Mouse (Mus musculus) CD8-positive naive resting alpha-beta T cell, adult 2 months (primary cell): ENCODE data around the gene Fam189a2.

Source experiments
- DNase-seq, 2 experiments: peaks; one replicate each; pipeline ENCODE4 v3.0.0; 2022; ENCODE audit warnings: low read depth in 2 of 2, low spot score in 2 of 2

Gene Fam189a2

GRCm38 (mm10) chr19:23972881-23973649 is 57.8 kb downstream of the Fam189a2 start:
- no peak for DNase-seq

DNA sequence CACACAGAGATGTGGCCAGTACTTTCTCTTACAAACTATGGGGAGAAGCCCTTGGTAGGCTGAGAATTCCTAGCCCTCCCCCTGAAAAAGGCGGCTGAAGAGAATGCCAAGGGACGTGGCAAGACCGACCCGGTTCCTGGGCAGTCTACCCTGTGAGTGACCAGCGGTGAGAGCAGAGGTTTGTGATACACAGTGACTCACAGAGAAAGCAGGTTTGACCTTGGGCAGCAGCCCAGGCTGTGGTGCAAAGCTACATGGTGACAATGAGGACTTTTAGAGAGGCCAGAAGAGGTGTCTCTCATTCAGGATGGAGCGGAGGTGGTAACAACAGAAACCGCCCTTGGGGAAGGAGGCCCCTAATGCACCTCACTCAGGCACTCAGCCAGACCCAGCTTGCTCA is 59.4 kb downstream of the Fam189a2 start:
- DNase-seq, result no peak

- no peak for DNase-seq
These were observed 60.4 kb downstream of the Fam189a2 start for GRCm38 (mm10) chr19:23970374-23970773.

GRCm38 (mm10) chr19:23968862-23969225 is 62.0 kb downstream of the Fam189a2 start:
- no peak for DNase-seq

GRCm38 (mm10) chr19:23968125-23968861 is 62.5 kb downstream of the Fam189a2 start:
- no peak for DNase-seq

DNA sequence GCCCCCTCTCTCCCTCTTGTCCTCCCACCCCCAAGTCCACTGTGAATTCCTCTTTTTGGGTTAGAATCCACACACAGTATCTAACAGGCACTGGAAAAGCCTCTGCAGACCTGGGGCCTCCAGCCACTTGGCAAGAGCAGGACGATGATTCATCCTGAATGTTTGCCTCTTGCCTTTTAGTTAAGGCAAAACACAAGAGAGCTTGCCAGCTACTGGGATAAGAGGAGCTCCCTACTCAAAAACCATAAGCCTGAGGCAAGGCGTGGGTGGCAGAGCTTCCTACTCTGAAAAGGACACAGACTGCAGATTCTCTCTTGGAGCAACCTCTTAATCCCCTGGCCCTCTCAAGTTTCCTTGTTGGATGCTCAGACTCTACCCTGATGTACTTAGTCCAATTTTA is 63.7 kb downstream of the Fam189a2 start:
- DNase-seq, result no peak

- no peak for DNase-seq
These were observed 64.4 kb downstream of the Fam189a2 start for GRCm38 (mm10) chr19:23966376-23966775.

- no peak for DNase-seq
These were observed 66.4 kb downstream of the Fam189a2 start for GRCm38 (mm10) chr19:23964401-23964910.

GRCm38 (mm10) chr19:23961516-23961915 is 69.3 kb downstream of the Fam189a2 start:
- DNase-seq, result no peak

GRCm38 (mm10) chr19:23960831-23961447 is 69.9 kb downstream of the Fam189a2 start:
- no peak for DNase-seq

DNA sequence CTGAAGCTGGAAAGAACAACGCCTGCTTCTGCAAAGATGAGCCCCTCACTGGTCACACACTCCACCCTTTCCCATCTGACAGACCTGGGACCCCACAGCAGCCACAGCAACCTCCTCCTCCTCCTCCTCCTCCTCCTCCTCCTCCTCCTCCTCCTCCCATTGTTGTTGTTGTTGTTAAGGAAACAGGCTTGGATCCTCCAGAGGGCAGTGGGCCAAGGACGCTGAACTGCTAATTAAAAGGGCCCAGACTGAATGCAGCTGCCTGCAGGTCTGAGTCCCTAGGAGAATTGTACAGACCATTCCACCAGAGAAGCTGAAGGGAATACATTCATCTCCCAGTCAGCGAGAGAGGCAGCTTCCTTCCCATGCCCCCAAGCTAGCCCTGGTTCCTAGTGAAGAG is 70.5 kb downstream of the Fam189a2 start:
- DNase-seq, result no peak

GRCm38 (mm10) chr19:23959870-23960269 is 70.9 kb downstream of the Fam189a2 start:
- no peak for DNase-seq

- no peak for DNase-seq
These were observed 71.9 kb downstream of the Fam189a2 start for GRCm38 (mm10) chr19:23958925-23959324.

GRCm38 (mm10) chr19:23957563-23957962 is 73.3 kb downstream of the Fam189a2 start:
- no peak for DNase-seq

- DNase-seq, result no peak
These were observed 74.4 kb downstream of the Fam189a2 start for GRCm38 (mm10) chr19:23956299-23956975.

DNA sequence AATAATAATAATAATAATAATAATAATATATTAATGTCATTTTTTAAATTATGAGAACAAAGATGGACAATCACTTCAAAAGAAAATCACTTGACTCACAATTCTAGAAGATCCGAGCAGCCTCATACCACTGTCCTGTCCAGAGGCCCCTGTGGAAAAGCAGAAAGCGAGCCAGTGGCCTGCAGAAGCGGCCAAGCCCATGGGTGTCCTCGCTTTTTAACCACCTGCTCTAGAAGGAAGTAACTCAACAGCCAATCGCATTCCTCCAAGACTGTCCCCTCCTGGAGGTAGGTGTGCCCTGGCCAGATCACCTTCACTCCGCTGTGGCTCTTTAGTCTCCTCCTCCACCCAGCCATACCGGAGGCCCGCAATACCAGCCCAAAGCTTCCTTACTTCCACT is 75.4 kb downstream of the Fam189a2 start:
- DNase-seq, result no peak

GRCm38 (mm10) chr19:23948301-23949000 is 82.4 kb downstream of the Fam189a2 start:
- DNase-seq, result no peak

DNA sequence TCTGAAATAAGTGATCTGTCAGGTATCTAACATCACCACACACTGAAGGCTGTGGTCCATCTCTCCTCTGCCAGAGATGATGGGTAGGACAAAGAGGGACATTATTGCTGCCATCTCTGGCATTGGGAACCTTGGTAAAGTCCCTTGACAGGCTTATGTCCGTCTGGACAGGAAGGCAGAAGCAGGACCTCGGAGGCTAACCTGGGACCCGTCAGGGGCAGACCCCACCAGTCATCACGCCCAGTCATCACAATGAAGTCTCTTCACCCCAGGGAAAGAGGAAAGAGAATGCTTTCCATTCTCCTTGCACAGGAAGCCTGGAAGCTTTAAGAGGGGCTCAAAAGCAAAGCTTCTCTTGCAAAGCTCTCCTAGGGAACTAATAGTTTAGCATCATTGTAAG is 82.9 kb downstream of the Fam189a2 start:
- DNase-seq, result no peak

GRCm38 (mm10) chr19:23946751-23947150 is 84.1 kb downstream of the Fam189a2 start:
- DNase-seq, result no peak

GRCm38 (mm10) chr19:23946026-23946685 is 84.7 kb downstream of the Fam189a2 start:
- no peak for DNase-seq
